Mouse (Mus musculus) kidney, embryonic 14.5 days (tissue): ENCODE measurements around the gene Mknk1. TPM values are rescaled to one million over a fixed set of nuclear protein-coding genes. Genes with fewer than 3 reads are reported as not detected.
A peak's percentile ranks its signal among the peaks of the same experiment; 100 is the strongest.

Source experiments
- ATAC-seq: fragments of 200-750 bp; cut with Nextera tagmentation; 2 replicates; pipeline ENCODE4 v1.8.0; 2017; ENCODE audit warnings: moderate number of reproducible peaks, mild to moderate bottlenecking, moderate TSS enrichment, moderate library complexity; ENCODE audit not compliant: low FRiP score, low TSS enrichment
- H3K27ac ChIP-seq: fragments of 300-500 bp; sonication (generic); 2 replicates; pipeline ENCODE4 v1.5.1; 2014; ENCODE audit warnings: low read depth, mild to moderate bottlenecking, low read length, moderate library complexity, mixed read lengths
- H3K27me3 ChIP-seq: fragments of 300-500 bp; sonication (generic); 2 replicates; pipeline ENCODE4 v1.6.1; 2014; ENCODE audit warnings: mild to moderate bottlenecking, low read length; ENCODE audit not compliant: control insufficient read depth, insufficient read depth
- H3K36me3 ChIP-seq: fragments of 300-500 bp; sonication (generic); 2 replicates; pipeline ENCODE4 v1.6.1; 2014; ENCODE audit warnings: low read length, mixed read lengths; ENCODE audit not compliant: control insufficient read depth, insufficient read depth
- H3K4me1 ChIP-seq: fragments of 300-500 bp; sonication (generic); 2 replicates; pipeline ENCODE4 v1.6.1; 2014; ENCODE audit warnings: low read length, mixed read lengths; ENCODE audit not compliant: control insufficient read depth, insufficient read depth
- H3K4me2 ChIP-seq: fragments of 300-500 bp; sonication (generic); replicated peaks from 2 replicates; pipeline ENCODE4 v1.6.1; 2014; ENCODE audit warnings: low read depth, mild to moderate bottlenecking, low read length
- H3K4me3 ChIP-seq: fragments of 300-500 bp; sonication (generic); 2 replicates; pipeline ENCODE4 v1.5.1; 2014; ENCODE audit warnings: mild to moderate bottlenecking, low read length
- H3K9ac ChIP-seq: fragments of 300-500 bp; sonication (generic); 2 replicates; pipeline ENCODE4 v1.6.1; 2014; ENCODE audit warnings: low read depth, mild to moderate bottlenecking, low read length, moderate library complexity
- H3K9me3 ChIP-seq: fragments of 300-500 bp; sonication (generic); 2 replicates; pipeline ENCODE4 v1.6.1; 2016; ENCODE audit warnings: low read length; ENCODE audit not compliant: control insufficient read depth
- WGBS: fragments of 180-500 bp; shearing (Covaris S2); extraction: QIAGEN DNeasy Blood & Tissue Kit; methylation state at CpG from one replicate; pipeline ENCODE4 v1.1.7; 2014; 5-methylcytosine and 5-hydroxymethylcytosine counted together
- polyA plus RNA-seq: library from polyadenylated mRNA; unstranded; fragments of >200 nt; fragmentation: Nextera tagmentation; extraction: Ambion mirVana; gene quantifications from 2 replicates; pipeline ENCODE4 v1.2.1, GENCODE M21; 2014

Gene Mknk1
- polyA plus RNA-seq, 1 experiment from 2014 or later, result 19.6 TPM

DNA sequence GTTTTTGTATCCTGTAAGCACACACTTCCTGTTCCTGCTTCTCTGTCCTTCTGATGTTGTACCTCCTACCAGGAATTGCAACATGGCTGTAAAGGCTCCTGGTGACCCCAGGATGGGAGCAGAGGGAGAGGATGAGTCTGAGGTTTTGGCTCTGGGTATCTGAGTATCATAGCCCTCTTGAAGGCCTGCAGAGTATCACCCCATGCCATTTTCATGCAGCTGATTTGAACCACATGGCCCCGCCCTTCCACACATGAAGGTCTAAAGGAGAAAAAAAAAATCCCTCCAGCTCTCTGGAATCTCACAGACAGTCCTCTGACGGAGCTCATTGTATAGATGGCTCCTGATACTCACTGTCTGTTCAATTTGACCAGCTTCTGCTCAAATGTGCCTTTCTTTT lies 11.1 kb downstream of the Mknk1 start:
- Histone ChIP-seq H3K4me2 (no peak overlapping the region), H3K27me3 (no peaks in the 10 kb centered on the region), H3K4me3 (no peak overlapping the region), H3K36me3 (peaks cover 10% of the 10 kb centered on the region; the same call in 1 of the 2 replicates), H3K9ac (no peak overlapping the region), H3K4me1 (no peaks in the 10 kb centered on the region), H3K27ac (no peak overlapping the region), H3K9me3 (no peaks in the 10 kb centered on the region)
- WGBS, result 88% methylated on average over 2 of the region's 2 CpGs
- no peak for ATAC-seq

DNA sequence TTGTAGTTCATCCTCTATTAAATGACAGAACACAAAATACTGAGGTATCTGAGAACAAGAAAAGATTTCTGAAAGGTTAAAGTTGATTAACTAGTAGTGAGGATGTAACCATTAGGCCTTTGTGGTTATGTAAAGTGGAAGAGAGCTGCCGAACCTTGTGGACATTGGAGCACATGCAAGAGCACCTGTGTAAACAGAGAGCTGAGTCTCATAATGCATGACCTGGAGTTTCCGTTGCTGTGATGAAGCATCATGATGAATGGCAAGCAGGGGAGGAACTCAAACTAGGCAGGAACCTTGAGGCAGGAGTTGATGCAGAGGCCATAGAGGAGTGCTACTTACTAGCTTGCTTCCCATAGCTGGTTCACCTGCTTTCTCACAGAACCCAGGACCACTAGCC lies 11.6 kb downstream of the Mknk1 start:
- Histone ChIP-seq H3K4me3 (no peak overlapping the region), H3K27ac (no peak overlapping the region), H3K36me3 (peaks cover 10% of the 10 kb centered on the region; the same call in 1 of the 2 replicates), H3K9me3 (no peaks in the 10 kb centered on the region), H3K9ac (no peak overlapping the region), H3K4me1 (no peaks in the 10 kb centered on the region), H3K27me3 (no peaks in the 10 kb centered on the region), H3K4me2 (no peak overlapping the region)
- ATAC-seq, result no peak
- 23% methylated on average over 2 of the region's 2 CpGs for WGBS

DNA sequence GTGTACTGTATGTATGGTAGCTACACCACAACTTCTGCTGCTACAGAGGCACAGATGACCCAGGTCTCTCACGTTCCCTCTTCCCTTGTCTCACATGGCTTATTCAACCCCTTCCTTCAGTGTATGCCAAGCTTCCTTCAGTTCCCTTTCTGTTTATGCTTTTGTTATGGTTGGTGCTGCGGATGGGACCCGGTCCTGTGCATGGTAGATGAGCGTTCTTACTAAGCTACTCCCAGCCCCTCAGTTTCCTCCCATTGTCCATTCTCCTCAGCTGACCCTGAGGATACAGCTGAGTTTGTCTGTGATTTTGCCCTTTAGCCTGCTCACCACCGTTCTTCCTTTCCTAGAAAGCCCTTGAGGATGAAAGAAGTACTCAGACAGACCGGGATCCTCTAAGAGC lies 12.6 kb downstream of the Mknk1 start:
- 92% methylated on average over 6 of the region's 6 CpGs for WGBS
- H3K27ac ChIP-seq, result no peak overlapping the region
- H3K36me3 ChIP-seq, result peaks cover 10% of the 10 kb centered on the region; the same call in 1 of the 2 replicates
- no peak overlapping the region for H3K4me2 ChIP-seq
- H3K27me3 ChIP-seq, result no peaks in the 10 kb centered on the region
- no peak overlapping the region for H3K9ac ChIP-seq
- no peak for ATAC-seq
- H3K4me1 ChIP-seq, result no peaks in the 10 kb centered on the region
- H3K4me3 ChIP-seq, result no peak overlapping the region
- H3K9me3 ChIP-seq, result no peaks in the 10 kb centered on the region

DNA sequence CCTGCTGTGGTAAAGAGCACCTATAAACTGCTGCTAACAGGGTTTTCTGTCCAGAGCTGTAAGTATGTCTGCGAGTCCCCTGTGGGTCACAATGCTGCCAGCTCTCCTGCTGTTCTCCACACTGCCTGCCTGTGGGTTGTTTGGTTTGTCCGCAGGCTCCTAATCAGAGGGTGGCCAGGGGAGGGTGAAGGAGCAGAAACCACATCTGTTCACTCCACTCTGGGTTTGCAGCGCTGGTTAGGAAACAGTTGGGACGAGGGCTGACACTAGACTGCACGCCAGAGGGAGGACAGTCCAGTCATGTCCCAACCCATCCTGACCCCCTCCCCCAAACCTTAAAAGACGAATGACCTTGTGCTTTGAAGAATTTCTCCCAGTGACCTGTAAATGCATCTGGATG lies 16.1 kb downstream of the Mknk1 start:
- no peaks in the 10 kb centered on the region for H3K4me1 ChIP-seq
- ATAC-seq, result no peak
- H3K36me3 ChIP-seq, result peaks cover 14% of the 10 kb centered on the region; the same call in 1 of the 2 replicates

DNA sequence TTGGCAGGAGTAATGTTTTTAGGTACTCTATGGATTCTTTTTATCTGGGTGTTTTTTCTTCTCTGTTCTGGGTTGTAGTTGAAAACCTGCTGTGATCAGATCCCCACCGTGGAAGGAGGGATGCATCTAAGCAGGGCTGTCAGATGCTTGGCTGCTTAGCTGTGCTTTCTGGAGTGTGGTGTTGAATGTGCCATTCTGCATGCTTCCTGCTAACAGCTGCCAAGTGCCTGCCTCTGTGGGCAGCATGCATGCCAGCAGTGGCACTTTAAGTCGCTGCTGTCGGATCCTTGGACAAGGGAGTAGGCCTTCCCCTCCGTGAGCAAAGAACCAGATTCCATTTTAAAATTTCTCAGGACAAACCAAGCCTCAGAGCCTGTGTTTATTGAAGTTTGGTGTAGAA lies 16.6 kb downstream of the Mknk1 start:
- Histone ChIP-seq H3K27ac (no peak overlapping the region), H3K4me3 (no peak overlapping the region)

More for the DNA sequence above, 16.1 kb downstream of the Mknk1 start:
- Histone ChIP-seq H3K4me3 (no peak overlapping the region), H3K9me3 (no peaks in the 10 kb centered on the region), H3K4me2 (no peak overlapping the region), H3K9ac (no peak overlapping the region), H3K27ac (no peak overlapping the region), H3K27me3 (no peaks in the 10 kb centered on the region)
- WGBS, result 31% methylated on average over 6 of the region's 6 CpGs

DNA sequence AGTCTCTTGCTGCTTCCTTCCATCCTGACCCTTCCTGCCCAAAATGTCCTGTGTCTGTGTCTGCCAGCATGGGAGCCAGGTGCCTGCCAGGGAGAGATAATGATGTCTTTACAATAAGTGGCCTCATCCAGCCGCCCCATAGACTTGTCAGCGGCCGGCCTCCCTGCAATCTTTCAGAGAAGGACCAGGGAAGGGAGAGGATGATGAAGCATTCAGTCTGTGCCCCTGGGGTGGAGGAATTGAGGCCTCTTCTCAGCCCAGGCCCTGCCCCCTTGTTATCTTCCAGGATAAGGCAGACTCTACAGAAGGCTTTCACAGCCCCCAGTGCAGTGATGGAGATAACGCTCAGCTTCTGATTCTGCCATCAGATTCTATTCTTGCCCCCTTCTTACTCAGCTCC lies 17.3 kb downstream of the Mknk1 start:
- no peaks in the 10 kb centered on the region for H3K27me3 ChIP-seq
- no peak overlapping the region for H3K4me2 ChIP-seq
- H3K9me3 ChIP-seq, result no peaks in the 10 kb centered on the region
- no peaks in the 10 kb centered on the region for H3K4me1 ChIP-seq
- peaks cover 17% of the 10 kb centered on the region; the same call in 1 of the 2 replicates for H3K36me3 ChIP-seq
- 84% methylated on average over 4 of the region's 4 CpGs for WGBS
- H3K27ac ChIP-seq, result no peak overlapping the region
- no peak for ATAC-seq
- H3K9ac ChIP-seq, result no peak overlapping the region
- no peak overlapping the region for H3K4me3 ChIP-seq

More for the DNA sequence above, 16.6 kb downstream of the Mknk1 start:
- H3K4me1 ChIP-seq, result no peaks in the 10 kb centered on the region
- ATAC-seq, result no peak
- H3K36me3 ChIP-seq, result peaks cover 17% of the 10 kb centered on the region; the same call in 1 of the 2 replicates
- no peaks in the 10 kb centered on the region for H3K9me3 ChIP-seq
- WGBS, result 72% methylated on average over 4 of the region's 4 CpGs
- H3K27me3 ChIP-seq, result no peaks in the 10 kb centered on the region
- no peak overlapping the region for H3K4me2 ChIP-seq
- H3K9ac ChIP-seq, result no peak overlapping the region

DNA sequence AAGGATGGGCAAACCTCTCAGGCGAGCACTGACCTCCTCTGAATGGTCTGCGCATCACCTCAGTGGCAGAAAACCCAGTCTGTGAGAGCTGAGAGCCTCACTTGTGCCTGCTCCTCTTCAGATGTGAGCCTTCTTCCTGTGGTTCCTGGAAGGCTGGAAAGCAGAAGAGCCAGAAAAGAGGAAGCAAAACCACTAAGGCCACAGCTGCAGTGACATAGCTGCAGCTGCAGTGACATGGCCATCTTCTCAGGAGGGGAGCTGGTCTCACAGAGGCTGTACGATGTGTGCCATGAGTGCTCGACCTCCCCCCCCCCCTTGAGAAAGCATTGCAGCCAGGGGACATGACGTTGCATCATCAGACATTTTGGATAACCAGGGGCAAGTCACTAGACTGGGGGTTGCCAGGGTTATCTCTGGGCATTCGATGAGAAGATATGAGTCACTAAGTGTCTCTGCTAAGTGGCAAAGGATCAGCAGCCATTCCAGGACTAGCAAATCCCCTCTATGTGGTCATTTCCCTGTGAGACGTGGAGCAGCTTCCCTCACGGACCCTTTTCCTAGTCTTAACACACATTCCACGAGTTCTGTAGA lies 18.4 kb downstream of the Mknk1 start:
- Histone ChIP-seq H3K27me3 (no peaks in the 10 kb centered on the region), H3K36me3 (peaks cover 17% of the 10 kb centered on the region; the same call in 1 of the 2 replicates), H3K4me3 (no peak overlapping the region), H3K9me3 (no peaks in the 10 kb centered on the region), H3K4me1 (no peaks in the 10 kb centered on the region), H3K4me2 (no peak overlapping the region), H3K9ac (no peak overlapping the region), H3K27ac (no peak overlapping the region)
- WGBS, result 82% methylated on average over 9 of the region's 9 CpGs
- ATAC-seq, result no peak

DNA sequence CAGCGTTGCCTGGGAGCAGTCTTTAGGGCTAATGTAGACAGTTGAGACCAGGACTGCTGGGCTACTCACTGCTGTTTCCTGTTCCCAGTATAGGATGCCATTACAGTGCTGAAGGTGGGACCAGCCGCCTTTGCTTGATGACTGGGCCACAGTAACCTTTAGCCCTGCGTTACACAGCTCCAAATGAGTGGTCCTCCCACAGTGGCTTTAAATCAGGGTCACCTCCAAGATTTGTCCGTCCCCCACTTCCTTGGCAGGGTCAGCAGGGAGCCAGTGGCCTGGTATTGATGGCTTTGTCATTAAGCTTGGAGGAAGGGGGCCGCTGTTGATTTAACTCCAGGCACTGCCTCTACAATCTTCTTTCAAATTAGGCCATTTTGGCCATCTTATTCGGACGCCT lies 24.4 kb downstream of the Mknk1 start:
- no peak overlapping the region for H3K4me2 ChIP-seq
- H3K27ac ChIP-seq, result no peak overlapping the region
- H3K9me3 ChIP-seq, result no peaks in the 10 kb centered on the region
- H3K4me1 ChIP-seq, result no peaks in the 10 kb centered on the region
- no peak overlapping the region for H3K4me3 ChIP-seq
- no peaks in the 10 kb centered on the region for H3K27me3 ChIP-seq
- H3K36me3 ChIP-seq, result 0 out of 2 replicates have a peak, but pooled peaks cover 7% of the 10 kb centered on the region
- ATAC-seq, result no peak
- no peak overlapping the region for H3K9ac ChIP-seq
- 36% methylated on average over 7 of the region's 7 CpGs for WGBS

DNA sequence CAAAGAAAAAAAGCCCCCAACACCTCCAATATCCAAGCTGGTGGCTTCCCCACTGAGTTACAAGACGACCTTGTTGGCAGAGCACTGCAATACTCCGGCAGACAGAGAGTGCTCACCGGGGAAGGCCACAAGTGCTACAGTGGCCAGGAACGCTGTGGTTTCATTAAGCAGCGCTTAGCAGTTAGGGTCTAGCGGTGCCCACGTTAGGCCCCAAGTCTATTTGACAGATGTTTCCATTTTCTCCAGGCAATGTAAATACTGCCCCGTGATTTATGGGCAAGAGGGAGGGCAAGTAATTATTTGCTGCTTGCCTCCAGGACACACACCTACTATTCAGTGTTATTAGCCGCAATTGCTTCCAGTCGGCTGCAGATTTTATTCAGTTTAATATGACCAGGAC lies 24.9 kb downstream of the Mknk1 start:
- H3K4me1 ChIP-seq, result no peaks in the 10 kb centered on the region
- 18% methylated on average over 10 of the region's 10 CpGs for WGBS
- 0 out of 2 replicates have a peak, but pooled peaks cover 7% of the 10 kb centered on the region for H3K36me3 ChIP-seq

More for the DNA sequence above, 24.9 kb downstream of the Mknk1 start:
- Histone ChIP-seq H3K4me2 (no peak overlapping the region), H3K27ac (no peak overlapping the region), H3K27me3 (no peaks in the 10 kb centered on the region), H3K9me3 (no peaks in the 10 kb centered on the region), H3K9ac (no peak overlapping the region), H3K4me3 (no peak overlapping the region)
- peak; percentile 63; the same call in 1 of the 2 replicates for ATAC-seq
